Mouse (Mus musculus) myocyte (in vitro differentiated cells): Measurements from ENCODE around the gene Agr3. TPM values are rescaled to one million over a fixed set of nuclear protein-coding genes. Genes with fewer than 3 reads are reported as not detected.

Experiments
- H3K27me3 ChIP-seq: one replicate; pipeline ENCODE4 v1.6.1; 2011; ENCODE audit not compliant: control insufficient read depth, insufficient read depth, insufficient read length
- H3K36me3 ChIP-seq: one replicate; pipeline ENCODE4 v1.6.1; 2011; ENCODE audit not compliant: control insufficient read depth, insufficient read depth
- H3K4me2 ChIP-seq: one replicate; pipeline ENCODE4 v1.6.1; 2011; ENCODE audit warnings: low read depth, control low read depth
- H3K4me3 ChIP-seq: one replicate; pipeline ENCODE4 v1.5.1; 2011; ENCODE audit warnings: mild to moderate bottlenecking, control low read depth, moderate library complexity
- H3K79me2 ChIP-seq: one replicate; pipeline ENCODE4 v1.6.1; 2011; ENCODE audit not compliant: control insufficient read depth, insufficient read depth
- H3ac ChIP-seq: one replicate; pipeline ENCODE4 v1.6.1; 2011; ENCODE audit not compliant: control insufficient read depth, insufficient read length
- CEBPB ChIP-seq: IDR thresholded peaks from 2 replicates; pipeline ENCODE4 v1.6.1; 2011; ENCODE audit warnings: mild to moderate bottlenecking, moderate library complexity; ENCODE audit not compliant: poor library complexity, insufficient read depth, severe bottlenecking
- E2F4 ChIP-seq: IDR thresholded peaks from one replicate; pipeline ENCODE4 v1.6.1; 2011; ENCODE audit warnings: mild to moderate bottlenecking, control low read depth, moderate library complexity; ENCODE audit not compliant: insufficient read depth
- MAX ChIP-seq: IDR thresholded peaks from one replicate; pipeline ENCODE4 v1.6.1; 2011; ENCODE audit warnings: low read depth, mild to moderate bottlenecking, control low read depth
- MYOD1 ChIP-seq, 3 experiments: IDR thresholded peaks; one replicate each; pipeline ENCODE4 v1.6.1; 2011; ENCODE audit warnings: control low read depth in 2 of 3, low read depth in 2 of 3, mild to moderate bottlenecking in 2 of 3, moderate library complexity in 1 of 3; ENCODE audit not compliant: insufficient read length in 2 of 3, control insufficient read depth in 1 of 3
- MYOG ChIP-seq, 3 experiments: IDR thresholded peaks; one replicate each; pipeline ENCODE4 v1.6.1; 2011; ENCODE audit warnings: control low read depth in 2 of 3, low read depth in 2 of 3, mild to moderate bottlenecking in 2 of 3; ENCODE audit not compliant: insufficient read length in 2 of 3, control insufficient read depth in 1 of 3, insufficient read depth in 1 of 3
- POLR2A ChIP-seq: IDR thresholded peaks from one replicate; pipeline ENCODE4 v1.6.1; 2011; ENCODE audit warnings: low read depth, mild to moderate bottlenecking, control low read depth, moderate library complexity; ENCODE audit not compliant: insufficient read length
- POLR2AphosphoS2 ChIP-seq: IDR thresholded peaks from one replicate; pipeline ENCODE4 v1.6.1; 2011; ENCODE audit warnings: low read depth, control low read depth; ENCODE audit not compliant: insufficient read length
- REST ChIP-seq: IDR thresholded peaks from one replicate; pipeline ENCODE4 v1.6.1; 2011; ENCODE audit warnings: mild to moderate bottlenecking, control low read depth, moderate library complexity; ENCODE audit not compliant: insufficient read depth, insufficient read length
- SRF ChIP-seq: IDR thresholded peaks from one replicate; pipeline ENCODE4 v1.6.1; 2011; ENCODE audit warnings: low read depth; ENCODE audit not compliant: control insufficient read depth, insufficient read length
- TCF12 ChIP-seq: IDR thresholded peaks from one replicate; pipeline ENCODE4 v1.6.1; 2011; ENCODE audit warnings: mild to moderate bottlenecking, control low read depth; ENCODE audit not compliant: poor library complexity, insufficient read depth, severe bottlenecking
- TCF3 ChIP-seq: IDR thresholded peaks from one replicate; pipeline ENCODE4 v1.6.1; 2011; ENCODE audit warnings: low read depth, control low read depth; ENCODE audit not compliant: insufficient read length
- USF1 ChIP-seq: IDR thresholded peaks from one replicate; pipeline ENCODE4 v1.6.1; 2011; ENCODE audit warnings: low read depth, mild to moderate bottlenecking, control low read depth, moderate library complexity
- polyA plus RNA-seq: library from polyadenylated mRNA; unstranded; fragments of >200 nt; fragmentation: generic; extraction: Trizol; gene quantifications from one replicate; pipeline ENCODE4 v1.2.1, GENCODE M21; 2012; ENCODE audit warnings: missing spikeins

Gene Agr3
- polyA plus RNA-seq, 1 experiment, result not detected

- Histone ChIP-seq H3K4me3 (no peak overlapping the region), H3ac (no peak overlapping the region), H3K4me2 (no peak overlapping the region), H3K27me3 (no peaks in the 10 kb centered on the region), H3K36me3 (no peaks in the 10 kb centered on the region), H3K79me2 (no peaks in the 10 kb centered on the region)
- TF ChIP-seq CEBPB (no peak), TCF12 (no peak), MYOG (IDR thresholded peaks at IDR 0.05; ENCODE audit: control insufficient read depth in 1 of 3, insufficient read depth in 1 of 3, insufficient read length in 2 of 3, low read depth in 2 of 3) (no peak), USF1 (no peak), E2F4 (no peak), POLR2AphosphoS2 (no peak), MAX (no peak), MYOD1 (IDR thresholded peaks at IDR 0.05; ENCODE audit: control insufficient read depth in 1 of 3, insufficient read length in 2 of 3, low read depth in 2 of 3) (no peak), SRF (no peak), POLR2A (no peak), REST (no peak), TCF3 (no peak)
These were observed 54.2 kb downstream of the Agr3 start for GRCm38 (mm10) chr12:35979625-35980024.

- Histone ChIP-seq H3K36me3 (no peaks in the 10 kb centered on the region), H3K27me3 (no peaks in the 10 kb centered on the region), H3K79me2 (no peaks in the 10 kb centered on the region), H3ac (no peak overlapping the region), H3K4me3 (no peak overlapping the region), H3K4me2 (no peak overlapping the region)
- TF ChIP-seq TCF3, result no peak
- TF ChIP-seq MYOG (IDR thresholded peaks at IDR 0.05; ENCODE audit: control insufficient read depth in 1 of 3, insufficient read depth in 1 of 3, insufficient read length in 2 of 3, low read depth in 2 of 3), result no peak
- no peak for TF ChIP-seq E2F4
- no peak for TF ChIP-seq CEBPB
- TF ChIP-seq POLR2AphosphoS2, result no peak
- no peak for TF ChIP-seq POLR2A
- no peak for TF ChIP-seq MAX
- no peak for TF ChIP-seq TCF12
These were observed 56.4 kb downstream of the Agr3 start for GRCm38 (mm10) chr12:35981732-35982360.

- no peak overlapping the region for H3K4me3 ChIP-seq
- TF ChIP-seq E2F4 (no peak), TCF3 (no peak), MYOD1 (IDR thresholded peaks at IDR 0.05; ENCODE audit: control insufficient read depth in 1 of 3, insufficient read length in 2 of 3, low read depth in 2 of 3) (no peak), POLR2A (no peak), REST (no peak), SRF (no peak), MYOG (IDR thresholded peaks at IDR 0.05; ENCODE audit: control insufficient read depth in 1 of 3, insufficient read depth in 1 of 3, insufficient read length in 2 of 3, low read depth in 2 of 3) (no peak), POLR2AphosphoS2 (no peak), CEBPB (no peak), MAX (no peak), USF1 (no peak), TCF12 (no peak)
- H3K27me3 ChIP-seq, result no peaks in the 10 kb centered on the region
- H3K79me2 ChIP-seq, result no peaks in the 10 kb centered on the region
- H3ac ChIP-seq, result no peak overlapping the region
- H3K4me2 ChIP-seq, result no peak overlapping the region
- no peaks in the 10 kb centered on the region for H3K36me3 ChIP-seq
These were observed 58.1 kb downstream of the Agr3 start for GRCm38 (mm10) chr12:35983472-35983871.

- H3K4me3 ChIP-seq, result no peak overlapping the region
- H3K36me3 ChIP-seq, result no peaks in the 10 kb centered on the region
- no peak overlapping the region for H3ac ChIP-seq
- H3K4me2 ChIP-seq, result no peak overlapping the region
- H3K79me2 ChIP-seq, result no peaks in the 10 kb centered on the region
- H3K27me3 ChIP-seq, result no peaks in the 10 kb centered on the region
- TF ChIP-seq MYOD1 (IDR thresholded peaks at IDR 0.05; ENCODE audit: control insufficient read depth in 1 of 3, insufficient read length in 2 of 3, low read depth in 2 of 3) (no peak), SRF (no peak), MAX (no peak), TCF3 (no peak), POLR2AphosphoS2 (no peak), REST (no peak), CEBPB (no peak), E2F4 (no peak), USF1 (no peak), TCF12 (no peak)
These were observed 59.3 kb downstream of the Agr3 start for GRCm38 (mm10) chr12:35984743-35985142.

- no peaks in the 10 kb centered on the region for H3K27me3 ChIP-seq
- H3K4me3 ChIP-seq, result no peak within 1 kb of the TSS
- H3K36me3 ChIP-seq, result no peaks in the 10 kb centered on the region
- H3ac ChIP-seq, result no peak within 1 kb of the TSS
- H3K79me2 ChIP-seq, result no peaks in the 10 kb centered on the region
- TF ChIP-seq USF1 (no peak), CEBPB (no peak), MYOD1 (IDR thresholded peaks at IDR 0.05; ENCODE audit: control insufficient read depth in 1 of 3, insufficient read length in 2 of 3, low read depth in 2 of 3) (no peak), POLR2AphosphoS2 (no peak), MAX (no peak), SRF (no peak), TCF3 (no peak), E2F4 (no peak)
- no peak within 1 kb of the TSS for H3K4me2 ChIP-seq
These were observed 67.3 kb downstream of the Agr3 start, which contains the start of gene Agr2 for GRCm38 (mm10) chr12:35992711-35993110. Gene Agr2 (plus strand): TSS chr12:35992907.
